Mouse (Mus musculus): ENCODE results near the gene Abtb1.

GRCm38 (mm10) chr6:88839135-88839970, 2.4 kb downstream of the Abtb1 start:
- no peak for TF ChIP-seq GATA1 (IDR thresholded peaks at IDR 0.05; ENCODE audit: low read length)
- TF ChIP-seq TAL1 (IDR thresholded peaks at IDR 0.05; ENCODE audit: low read length) = no peak
